9 mouse cellular contexts compared by ENCODE assay signal in the genomic region with DNA sequence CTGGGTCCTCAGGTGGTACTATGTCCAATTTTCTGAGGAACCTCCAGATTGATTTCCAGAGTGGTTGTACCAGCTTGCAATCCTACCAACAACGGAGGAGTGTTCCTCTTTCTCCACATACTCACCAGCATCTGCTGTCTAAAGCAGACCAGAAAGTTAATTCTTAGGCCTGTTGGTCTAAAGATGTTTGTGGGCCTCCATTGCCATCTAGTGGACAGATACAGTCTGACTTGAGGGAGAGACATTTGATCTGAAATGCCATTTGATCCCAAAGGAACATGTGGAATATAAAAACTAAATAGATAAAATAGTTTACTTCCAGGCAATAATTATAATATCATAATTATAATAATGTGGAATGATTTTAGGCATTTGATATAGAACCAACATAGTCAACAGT. TPM values are rescaled to one million over a fixed set of nuclear protein-coding genes. Genes with fewer than 3 reads are reported as not detected.
DNase-seq lines count a peak whose midpoint lies in the region; ATAC-seq and TF ChIP-seq lines count a peak whose summit lies in the region.
"Had no signal": no experiment of that assay in that cellular context is flagged by ENCODE, and none has a peak within 500 bp of the region (broad histone marks: within the 10 kb centered on the region; RNA-seq: fewer than 3 reads in every experiment).

No protein-coding gene starts in this region.

- no peaks in the 10 kb centered on the region for H3K4me1 ChIP-seq in bone marrow, adult 2 months (ENCODE audit: control insufficient read depth, insufficient read depth, low read length)
- no peaks in the 10 kb centered on the region for H3K4me1 ChIP-seq in forebrain, embryonic 10.5 days
- H3K4me1 ChIP-seq in neural tube, embryonic 11.5 days (ENCODE audit: control insufficient read depth, insufficient read depth, low read length), result no peaks in the 10 kb centered on the region

- no peak for TF ChIP-seq POLR2A in bone marrow, adult 2 months (IDR thresholded peaks at IDR 0.05; ENCODE audit: borderline replicate concordance, control insufficient read depth, low read depth, low read length)

- TF ChIP-seq CTCF in bone marrow, adult 2 months (IDR thresholded peaks at IDR 0.05; ENCODE audit: control insufficient read depth, insufficient read depth, low read length), result peak; percentile 21; the same call in 1 of the 2 replicates

- DNase-seq in urinary bladder, postnatal 14 days (ENCODE audit: low spot score), result peak; percentile 69
- DNase-seq in urinary bladder, postnatal 10 days (ENCODE audit: low spot score), result no peak
- peak; percentile 52 for DNase-seq in forebrain, embryonic 10.5 days (ENCODE audit: extremely low spot score, low spot score)
- DNase-seq in hindlimb bud, embryonic 11.5 days (ENCODE audit: extremely low spot score, low read depth, low spot score), result peak; percentile 79
- peak; percentile 57 for DNase-seq in left cerebral cortex, postnatal 4 days
- DNase-seq in neural tube, embryonic 11.5 days (ENCODE audit: low spot score), result peak; percentile 61
- peak; percentile 64 for DNase-seq in thymus, postnatal 25 days

- no peak overlapping the region for H3K9ac ChIP-seq in neural tube, embryonic 11.5 days (ENCODE audit: low read length)

- no peak overlapping the region for H3K4me2 ChIP-seq in neural tube, embryonic 11.5 days (ENCODE audit: low read depth)

- H3K36me3 ChIP-seq in forebrain, embryonic 10.5 days (replicated peaks), result no peaks in the 10 kb centered on the region
- no peaks in the 10 kb centered on the region for H3K36me3 ChIP-seq in neural tube, embryonic 11.5 days (ENCODE audit: control insufficient read depth, insufficient read depth, low read length)

- intact Hi-C loops in left cerebral cortex, postnatal 4 days (cut with DNase I), result loop anchor here (5.0 to 10.0 kb wide), 3 partner anchors 162 to 775 kb away; partner anchors contain the start of gene Rrh

- no peak for ATAC-seq in neural tube, embryonic 11.5 days (ENCODE audit: insufficient read depth, low FRiP score, low TSS enrichment)

- no peak overlapping the region for H3K4me3 ChIP-seq in bone marrow, adult 2 months (replicated peaks; ENCODE audit: control insufficient read depth, low read depth, low read length)
- no peak overlapping the region for H3K4me3 ChIP-seq in forebrain, embryonic 10.5 days
- no peak overlapping the region for H3K4me3 ChIP-seq in neural tube, embryonic 11.5 days (ENCODE audit: low read depth, low read length)
- H3K4me3 ChIP-seq: megakaryocyte, embryonic 14.5 days had no signal

- no peaks in the 10 kb centered on the region for H3K9me3 ChIP-seq in forebrain, embryonic 10.5 days
- H3K9me3 ChIP-seq in neural tube, embryonic 11.5 days (ENCODE audit: control insufficient read depth, low read length), result no peaks in the 10 kb centered on the region

- no peaks in the 10 kb centered on the region for H3K27me3 ChIP-seq in forebrain, embryonic 10.5 days (ENCODE audit: poor library complexity, severe bottlenecking)
- no peaks in the 10 kb centered on the region for H3K27me3 ChIP-seq in neural tube, embryonic 11.5 days (ENCODE audit: control insufficient read depth, insufficient read depth, low read length)

- WGBS in bone marrow, adult 2 months, result 0% methylated on average over 1 of the region's 1 CpGs
- 22% methylated on average over 1 of the region's 1 CpGs for WGBS in forebrain, embryonic 10.5 days
- 14% methylated on average over 1 of the region's 1 CpGs for WGBS in neural tube, embryonic 11.5 days

- H3K27ac ChIP-seq in bone marrow, adult 2 months (ENCODE audit: control insufficient read depth, insufficient read depth, low read depth, low read length, poor library complexity), result no peak overlapping the region
- H3K27ac ChIP-seq in forebrain, embryonic 10.5 days, result no peak overlapping the region
- no peak overlapping the region for H3K27ac ChIP-seq in neural tube, embryonic 11.5 days (ENCODE audit: low read depth, low read length)

RNA-seq across cellular contexts. Expression of gene Sec24b, which starts 18.4 kb away (rescaled TPM):
- polyA plus RNA-seq in bone marrow, adult 2 months (2011; ENCODE audit: insufficient read depth, insufficient read length, low replicate concordance, missing spikeins), result 29.8 and 46.9 TPM in 2 replicates
- polyA plus RNA-seq in forebrain, embryonic 10.5 days (2016; fragmentation: Nextera tagmentation; extraction: Ambion mirVana), result 36.1 and 36.6 TPM in 2 replicates
- 10 to 100 TPM; 72.2 to 84.2 TPM for total RNA-seq in left cerebral cortex, postnatal 4 days (2021)
- polyA plus RNA-seq in neural tube, embryonic 11.5 days (2014; fragmentation: Nextera tagmentation; extraction: Ambion mirVana), result 33.0 and 35.6 TPM in 2 replicates

RNA-seq across cellular contexts. Expression of gene Col25a1, which starts 51.5 kb away (rescaled TPM):
- not detected in 2 replicates for polyA plus RNA-seq in bone marrow, adult 2 months (2011; ENCODE audit: insufficient read depth, insufficient read length, low replicate concordance, missing spikeins)
- 2.3 and 2.4 TPM in 2 replicates for polyA plus RNA-seq in forebrain, embryonic 10.5 days (2016; fragmentation: Nextera tagmentation; extraction: Ambion mirVana)
- 10 to 100 TPM; 13.0 to 15.9 TPM for total RNA-seq in left cerebral cortex, postnatal 4 days (2021)
- 7.2 and 10.0 TPM in 2 replicates for polyA plus RNA-seq in neural tube, embryonic 11.5 days (2014; fragmentation: Nextera tagmentation; extraction: Ambion mirVana)
